Mouse (Mus musculus) bone marrow, adult 2 months (tissue): ENCODE data around the gene Adora3. TPM values are rescaled to one million over a fixed set of nuclear protein-coding genes. Genes with fewer than 3 reads are reported as not detected.

Experiments used
- H3K27ac ChIP-seq: fragments of 200-500 bp; 2 replicates; pipeline ENCODE4 v1.5.1; 2012; ENCODE audit warnings: low read depth, mild to moderate bottlenecking, control low read depth, inconsistent platforms, low read length; ENCODE audit not compliant: control insufficient read depth, poor library complexity, insufficient read depth
- H3K4me1 ChIP-seq: fragments of 200-500 bp; 2 replicates; pipeline ENCODE4 v1.6.1; 2011; ENCODE audit warnings: low read length; ENCODE audit not compliant: control insufficient read depth, insufficient read depth
- H3K4me3 ChIP-seq: fragments of 200-500 bp; replicated peaks from 2 replicates; pipeline ENCODE3; 2011; ENCODE audit warnings: mild to moderate bottlenecking, low read depth, low read length, control low read depth; ENCODE audit not compliant: control insufficient read depth
- CTCF ChIP-seq: fragments of 200-500 bp; IDR thresholded peaks from 2 replicates; pipeline ENCODE4 v1.5.1; 2011; ENCODE audit warnings: low read length, control low read depth; ENCODE audit not compliant: control insufficient read depth, insufficient read depth
- POLR2A ChIP-seq: fragments of 200-500 bp; IDR thresholded peaks from 2 replicates; pipeline ENCODE4 v1.6.1; 2011; ENCODE audit warnings: low read depth, mild to moderate bottlenecking, control low read depth, low read length, borderline replicate concordance; ENCODE audit not compliant: control insufficient read depth
- WGBS: fragments of 180-500 bp; shearing (Covaris S2); methylation state at CpG from one replicate; pipeline ENCODE4 v1.1.7; 2018; 5-methylcytosine and 5-hydroxymethylcytosine counted together
- polyA plus RNA-seq: library from polyadenylated mRNA; stranded (reverse); fragments of >200 nt; gene quantifications from 2 replicates; pipeline ENCODE4 v1.2.4, GENCODE M21; 2011; ENCODE audit warnings: low replicate concordance; ENCODE audit not compliant: missing spikeins, insufficient read depth, insufficient read length

The Adora3 gene
- 1.7 and 3.4 TPM in 2 replicates for polyA plus RNA-seq

DNA sequence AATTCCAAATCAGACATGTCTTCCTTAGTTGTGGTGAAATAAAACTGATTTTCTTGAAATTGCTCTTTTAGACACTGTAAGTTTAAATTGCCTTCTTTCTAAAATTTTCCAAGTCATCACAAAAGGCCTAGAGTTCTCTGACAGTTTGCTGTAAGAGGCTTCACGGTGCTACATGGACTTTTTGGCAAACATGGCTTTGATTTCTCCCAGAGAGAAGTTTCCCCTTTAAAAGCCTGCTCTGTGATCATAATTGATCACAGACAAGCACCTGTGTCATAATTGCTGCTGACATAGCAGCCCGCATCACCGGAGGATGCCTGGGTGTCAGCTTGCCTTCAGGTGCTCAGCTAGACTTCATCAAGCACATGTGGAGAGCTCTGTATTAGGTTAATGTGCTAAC lies at the start of gene Adora3, which contains the start of gene Tmigd3:
TSS of gene Adora3 (plus strand) at position 301 of the 400 bp plus-strand sequence.
TSS of gene Tmigd3 (plus strand) at position 346 of the 400 bp plus-strand sequence.
- no peak within 1 kb of the TSS for H3K27ac ChIP-seq
- WGBS, result 92% methylated on average over 3 of the region's 3 CpGs
- TF ChIP-seq CTCF (no peak), POLR2A (no peak)
- no peak within 1 kb of the TSS for H3K4me3 ChIP-seq
- no peaks in the 10 kb centered on the region for H3K4me1 ChIP-seq

- Histone ChIP-seq H3K4me1 (peaks cover 3% of the 10 kb centered on the region), H3K27ac (no peak overlapping the region), H3K4me3 (no peak overlapping the region)
- TF ChIP-seq CTCF, result no peak
- no peak for TF ChIP-seq POLR2A
- 76% methylated on average over 3 of the region's 3 CpGs for WGBS
These were observed 49.2 kb upstream of the Adora3 start for GRCm38 (mm10) chr3:105821504-105821903.

- TF ChIP-seq POLR2A (no peak), CTCF (no peak)
- H3K27ac ChIP-seq, result no peak overlapping the region
- peaks cover 3% of the 10 kb centered on the region for H3K4me1 ChIP-seq
- H3K4me3 ChIP-seq, result no peak overlapping the region
These were observed 47.0 kb upstream of the Adora3 start for GRCm38 (mm10) chr3:105823609-105824008.

DNA sequence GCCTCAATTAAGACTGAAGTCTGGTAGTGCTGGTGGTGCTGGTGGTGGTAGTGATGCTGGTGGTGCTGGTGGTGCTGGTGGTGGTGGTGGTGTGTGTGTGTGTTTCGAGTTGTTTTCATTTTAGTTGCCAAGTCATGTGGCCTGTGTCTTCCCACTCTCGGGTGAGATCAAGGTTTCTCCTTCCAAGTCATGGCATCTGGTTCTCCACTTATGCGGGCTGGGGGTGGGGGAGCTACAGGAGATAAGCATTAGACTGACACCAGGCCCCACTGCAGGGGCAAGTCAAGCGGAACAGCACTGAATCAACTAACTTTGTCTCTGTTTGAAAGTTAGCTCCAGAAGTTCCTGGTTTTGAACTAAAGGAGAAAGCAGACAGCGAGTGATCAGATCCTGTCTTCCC lies 46.6 kb upstream of the Adora3 start:
- no peak overlapping the region for H3K4me3 ChIP-seq
- H3K27ac ChIP-seq, result no peak overlapping the region
- TF ChIP-seq POLR2A (no peak), CTCF (no peak)
- 41% methylated on average over 5 of the region's 5 CpGs for WGBS
- H3K4me1 ChIP-seq, result peaks cover 3% of the 10 kb centered on the region

- H3K4me1 ChIP-seq, result peaks cover 3% of the 10 kb centered on the region
- H3K27ac ChIP-seq, result no peak overlapping the region
- 66% methylated on average over 2 of the region's 2 CpGs for WGBS
- no peak overlapping the region for H3K4me3 ChIP-seq
- TF ChIP-seq CTCF (no peak), POLR2A (no peak)
These were observed 46.0 kb upstream of the Adora3 start for GRCm38 (mm10) chr3:105824704-105825103.

GRCm38 (mm10) chr3:105825501-105826161 lies 45.0 kb upstream of the Adora3 start:
- Histone ChIP-seq H3K27ac (no peak overlapping the region), H3K4me1 (peaks cover 3% of the 10 kb centered on the region), H3K4me3 (no peak overlapping the region)
- WGBS, result 52% methylated on average over 7 of the region's 7 CpGs
- no peak for TF ChIP-seq CTCF
- no peak for TF ChIP-seq POLR2A

DNA sequence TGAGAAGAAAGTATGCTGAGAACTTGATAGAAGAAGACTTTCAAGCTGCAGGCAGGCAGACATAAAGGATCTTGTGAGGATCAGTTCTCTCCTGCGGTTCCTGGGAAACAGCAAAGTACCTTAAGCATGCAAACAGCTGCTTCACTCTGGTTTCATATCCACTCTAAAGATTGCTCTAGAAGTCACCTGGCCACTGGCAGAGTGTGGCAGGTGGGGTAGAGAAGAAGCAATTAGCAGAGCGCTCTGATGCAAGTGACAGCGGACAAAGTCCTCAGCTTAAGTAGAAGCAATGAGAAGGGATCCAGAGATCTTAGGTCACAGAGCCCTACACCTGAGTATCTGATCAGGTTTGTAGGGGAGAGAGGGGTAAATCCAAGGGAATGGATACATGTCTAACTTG lies 39.1 kb upstream of the Adora3 start:
- H3K4me3 ChIP-seq, result no peak overlapping the region
- WGBS, result 91% methylated on average over 3 of the region's 3 CpGs
- no peaks in the 10 kb centered on the region for H3K4me1 ChIP-seq
- no peak overlapping the region for H3K27ac ChIP-seq
- no peak for TF ChIP-seq POLR2A
- no peak for TF ChIP-seq CTCF

GRCm38 (mm10) chr3:105835875-105836274 lies 34.8 kb upstream of the Adora3 start:
- 63% methylated on average over 3 of the region's 3 CpGs for WGBS
- H3K4me3 ChIP-seq, result no peak overlapping the region
- no peak overlapping the region for H3K27ac ChIP-seq
- no peak for TF ChIP-seq POLR2A
- TF ChIP-seq CTCF, result no peak
- no peaks in the 10 kb centered on the region for H3K4me1 ChIP-seq

GRCm38 (mm10) chr3:105836883-105837282 lies 33.8 kb upstream of the Adora3 start:
- WGBS, result 69% methylated on average over 3 of the region's 3 CpGs

More at GRCm38 (mm10) chr3:105836883-105837282, 33.8 kb upstream of the Adora3 start:
- no peak overlapping the region for H3K4me3 ChIP-seq
- TF ChIP-seq CTCF, result no peak
- TF ChIP-seq POLR2A, result no peak
- no peak overlapping the region for H3K27ac ChIP-seq
- H3K4me1 ChIP-seq, result no peaks in the 10 kb centered on the region
